Mouse (Mus musculus) liver, adult 2 months (tissue): ENCODE data around the gene Lats1. TPM values are rescaled to one million over a fixed set of nuclear protein-coding genes. Genes with fewer than 3 reads are reported as not detected.
A peak's percentile ranks its signal among the peaks of the same experiment; 100 is the strongest.

Experiments used
- DNase-seq: peaks from one replicate; pipeline ENCODE4 v3.0.0-alpha.2; 2011; ENCODE audit warnings: low read depth, low spot score; ENCODE audit errors: extremely low read depth
- H3K27ac ChIP-seq: fragments of 200-500 bp; replicated peaks from 2 replicates; pipeline ENCODE4 v1.5.1; 2012; ENCODE audit warnings: low read depth, mild to moderate bottlenecking, control low read depth, inconsistent platforms, low read length; ENCODE audit not compliant: insufficient read depth
- H3K27me3 ChIP-seq: fragments of 200-500 bp; 2 replicates; pipeline ENCODE4 v1.6.1; 2012; ENCODE audit warnings: mild to moderate bottlenecking, moderate library complexity, low read length, inconsistent platforms; ENCODE audit not compliant: control insufficient read depth, insufficient read depth
- H3K36me3 ChIP-seq: fragments of 200-500 bp; 2 replicates; pipeline ENCODE4 v1.6.1; 2012; ENCODE audit warnings: low read length, inconsistent platforms; ENCODE audit not compliant: control insufficient read depth, insufficient read depth
- H3K4me1 ChIP-seq: fragments of 200-500 bp; 2 replicates; pipeline ENCODE4 v1.6.1; 2011; ENCODE audit warnings: low read length; ENCODE audit not compliant: control insufficient read depth, insufficient read depth
- H3K4me3 ChIP-seq: fragments of 200-500 bp; 2 replicates; pipeline ENCODE4 v1.5.1; 2011; ENCODE audit warnings: low read depth, mild to moderate bottlenecking, control low read depth, low read length, moderate library complexity; ENCODE audit not compliant: insufficient read depth
- H3K79me2 ChIP-seq: fragments of 200-500 bp; 2 replicates; pipeline ENCODE4 v1.6.1; 2012; ENCODE audit warnings: inconsistent platforms, mild to moderate bottlenecking, low read length, moderate library complexity; ENCODE audit not compliant: control insufficient read depth, insufficient read depth
- H3K9ac ChIP-seq: fragments of 200-500 bp; 2 replicates; pipeline ENCODE4 v1.6.1; 2012; ENCODE audit warnings: low read depth, mild to moderate bottlenecking, control low read depth, inconsistent platforms, low read length
- CTCF ChIP-seq: fragments of 200-500 bp; IDR thresholded peaks from 2 replicates; pipeline ENCODE4 v1.5.1; 2011; ENCODE audit warnings: low read depth, low read length, control low read depth
- POLR2A ChIP-seq: fragments of 200-500 bp; IDR thresholded peaks from 2 replicates; pipeline ENCODE4 v1.6.1; 2011; ENCODE audit warnings: low read length, control low read depth; ENCODE audit not compliant: insufficient read depth; ENCODE audit errors: extremely low read depth
- WGBS: fragments of 180-500 bp; shearing (Covaris S2); methylation state at CpG from one replicate; pipeline ENCODE4 v1.1.7; 2018; 5-methylcytosine and 5-hydroxymethylcytosine counted together
- polyA plus RNA-seq: library from polyadenylated mRNA; depleted of rRNA; stranded (reverse); fragments of >200 nt; gene quantifications from 2 replicates; pipeline ENCODE4 v1.2.3, GENCODE M21; 2012; rRNA removed
- total RNA-seq: library from RNA; depleted of rRNA; stranded (reverse); fragments of >200 nt; gene quantifications from 2 replicates; pipeline ENCODE4 v1.2.3, GENCODE M21; 2014; rRNA removed

Lats1 gene
- total RNA-seq, result 9.9 and 11.1 TPM in 2 replicates
- polyA plus RNA-seq, result 6.2 and 6.9 TPM in 2 replicates

- TF ChIP-seq CTCF (no peak), POLR2A (peak; percentile 54; the same call in 1 of the 2 replicates)
- Histone ChIP-seq H3K27ac (peak within 1 kb of the TSS; percentile 90), H3K79me2 (peaks cover 28% of the 10 kb centered on the region; the same call in 1 of the 2 replicates), H3K4me1 (peaks cover 26% of the 10 kb centered on the region), H3K36me3 (peaks cover 3% of the 10 kb centered on the region; the same call in 1 of the 2 replicates), H3K9ac (peak within 1 kb of the TSS; percentile 89), H3K4me3 (peak within 1 kb of the TSS; percentile 88), H3K27me3 (no peaks in the 10 kb centered on the region)
- DNase-seq, result peak; percentile 57
- under 1% methylated on average over 65 of the region's 65 CpGs for WGBS
These were observed at the start of gene Lats1, which contains the start of gene Pcmt1 for GRCm38 (mm10) chr10:7680731-7681301. TSS of gene Lats1 (plus strand) at chr10:7681214. TSS of gene Pcmt1 (minus strand) at chr10:7681136.

DNA sequence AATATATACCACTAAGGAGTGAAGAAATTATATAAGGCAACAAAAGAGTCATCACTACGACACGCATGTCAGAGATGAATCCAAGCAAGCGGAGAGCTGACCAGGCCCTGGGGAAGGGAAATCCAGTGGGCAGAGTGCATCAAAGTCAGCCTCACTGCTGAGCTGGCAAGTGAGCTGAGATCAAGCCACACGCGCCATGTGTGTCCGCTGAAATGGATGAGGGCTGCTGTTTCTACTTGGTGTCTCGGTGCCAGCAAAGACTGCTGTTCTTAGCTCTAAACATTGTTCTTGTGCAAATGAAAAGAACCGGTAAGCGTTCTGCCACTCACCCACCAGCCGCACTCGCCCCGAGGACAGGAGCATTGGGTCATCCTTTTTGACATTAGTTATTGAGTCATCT, 40.6 kb upstream of the Lats1 start:
- Histone ChIP-seq H3K27me3 (no peaks in the 10 kb centered on the region), H3K36me3 (peaks cover 53% of the 10 kb centered on the region)

DNA sequence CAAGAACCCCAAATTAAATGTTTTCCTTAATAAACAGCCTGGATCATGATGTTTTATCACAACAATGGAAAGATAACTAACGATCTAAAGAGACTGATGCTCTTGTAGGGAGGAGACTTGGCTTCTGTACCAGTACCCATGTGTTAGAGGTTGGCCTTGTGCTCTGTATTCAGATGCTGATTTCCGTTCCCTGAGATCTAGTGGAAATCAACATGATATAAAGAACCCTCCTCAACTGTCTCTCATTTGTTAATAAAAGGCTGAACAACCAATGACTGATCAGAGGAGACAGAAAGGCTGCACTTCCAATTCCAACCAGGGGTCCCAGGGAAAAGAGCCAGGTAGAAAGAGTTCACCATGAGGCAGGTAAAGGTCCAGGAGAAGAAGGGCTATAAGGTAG, 35.1 kb upstream of the Lats1 start:
- Histone ChIP-seq H3K4me3 (no peak overlapping the region), H3K27ac (no peak overlapping the region), H3K4me1 (peaks cover 3% of the 10 kb centered on the region; the same call in 1 of the 2 replicates), H3K27me3 (no peaks in the 10 kb centered on the region), H3K79me2 (peaks cover under 1% of the 10 kb centered on the region; the same call in 1 of the 2 replicates), H3K9ac (no peak overlapping the region), H3K36me3 (peaks cover 45% of the 10 kb centered on the region)
- 81% methylated on average over 2 of the region's 2 CpGs for WGBS
- TF ChIP-seq CTCF, result no peak
- no peak for TF ChIP-seq POLR2A
- DNase-seq, result no peak

More for the DNA sequence above, 40.6 kb upstream of the Lats1 start:
- Histone ChIP-seq H3K4me1 (no peaks in the 10 kb centered on the region), H3K79me2 (no peaks in the 10 kb centered on the region), H3K9ac (no peak overlapping the region), H3K27ac (no peak overlapping the region), H3K4me3 (no peak overlapping the region)
- WGBS, result 98% methylated on average over 12 of the region's 12 CpGs
- TF ChIP-seq CTCF, result no peak
- no peak for TF ChIP-seq POLR2A
- no peak for DNase-seq

DNA sequence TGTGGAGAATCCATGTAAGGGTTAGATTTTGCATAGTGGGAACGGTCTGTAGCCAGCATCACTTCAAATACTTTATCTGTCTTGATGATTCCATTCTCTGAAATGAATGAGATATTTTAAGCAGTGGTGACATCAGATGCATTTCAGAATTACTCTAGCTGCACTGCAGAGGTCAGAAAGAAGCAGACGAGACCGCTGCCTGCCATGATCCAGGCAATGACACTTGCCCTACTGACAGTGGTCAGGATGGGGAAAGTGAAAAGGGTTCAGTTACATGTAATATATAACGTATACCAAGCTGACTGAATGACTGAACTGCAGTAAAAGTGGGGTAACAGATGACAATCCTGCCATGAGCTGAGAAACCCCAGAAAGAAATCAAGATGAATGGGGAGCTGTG, 32.0 kb upstream of the Lats1 start:
- 83% methylated on average over 4 of the region's 4 CpGs for WGBS
- no peaks in the 10 kb centered on the region for H3K27me3 ChIP-seq
- peaks cover 31% of the 10 kb centered on the region for H3K36me3 ChIP-seq
- H3K9ac ChIP-seq, result no peak overlapping the region
- peaks cover 13% of the 10 kb centered on the region for H3K79me2 ChIP-seq
- no peak overlapping the region for H3K27ac ChIP-seq
- no peak for DNase-seq
- no peak for TF ChIP-seq POLR2A
- no peak for TF ChIP-seq CTCF
- peaks cover 4% of the 10 kb centered on the region for H3K4me1 ChIP-seq
- no peak overlapping the region for H3K4me3 ChIP-seq

DNA sequence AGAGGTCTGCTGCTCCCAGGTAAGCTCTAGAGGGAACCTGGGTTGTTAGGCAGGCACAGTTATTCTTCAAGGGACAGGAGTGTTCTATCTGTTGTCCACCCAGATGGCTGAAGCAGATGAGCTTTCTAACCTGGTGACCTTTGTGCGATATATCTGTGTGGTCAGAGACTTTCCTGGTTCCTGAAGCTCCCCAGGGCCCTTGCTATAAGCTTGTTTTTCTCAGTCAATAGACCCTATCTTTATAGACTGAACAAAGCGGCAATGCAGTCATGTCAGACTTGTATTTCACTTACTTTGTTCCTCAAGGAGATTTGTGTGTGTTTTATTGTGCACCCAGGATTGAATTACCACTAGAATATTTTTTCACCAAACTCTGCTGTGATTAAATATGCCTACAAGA, 30.0 kb upstream of the Lats1 start:
- TF ChIP-seq POLR2A (no peak), CTCF (no peak)

More for the DNA sequence above, 30.0 kb upstream of the Lats1 start:
- H3K27ac ChIP-seq, result no peak overlapping the region
- no peak overlapping the region for H3K9ac ChIP-seq
- H3K27me3 ChIP-seq, result no peaks in the 10 kb centered on the region
- WGBS, result 73% methylated on average over 2 of the region's 2 CpGs
- H3K36me3 ChIP-seq, result peaks cover 18% of the 10 kb centered on the region
- H3K79me2 ChIP-seq, result peaks cover 28% of the 10 kb centered on the region
- peaks cover 4% of the 10 kb centered on the region for H3K4me1 ChIP-seq
- peak; percentile 16 for DNase-seq
- H3K4me3 ChIP-seq, result no peak overlapping the region
